Mouse (Mus musculus) hindbrain, embryonic 14.5 days (tissue): ENCODE measurements around the gene Arhgef11. TPM values are rescaled to one million over a fixed set of nuclear protein-coding genes. Genes with fewer than 3 reads are reported as not detected.

Source experiments
- ATAC-seq: fragments of 200-750 bp; cut with Nextera tagmentation; 2 replicates; pipeline ENCODE4 v1.8.0; 2017; ENCODE audit warnings: moderate number of reproducible peaks, mild to moderate bottlenecking, moderate TSS enrichment, moderate library complexity; ENCODE audit not compliant: low FRiP score
- DNase-seq: peaks from one replicate; pipeline ENCODE4 v3.0.0-alpha.2; 2015; ENCODE audit warnings: low spot score
- H3K27ac ChIP-seq: fragments of 300-500 bp; sonication (generic); 2 replicates; pipeline ENCODE4 v1.5.1; 2014; ENCODE audit warnings: mild to moderate bottlenecking, moderate library complexity
- H3K27me3 ChIP-seq: fragments of 300-500 bp; sonication (generic); 2 replicates; pipeline ENCODE4 v1.6.1; 2014; ENCODE audit warnings: mild to moderate bottlenecking, low read length, mixed read lengths; ENCODE audit not compliant: control insufficient read depth, insufficient read depth
- H3K36me3 ChIP-seq: fragments of 300-500 bp; sonication (generic); replicated peaks from 2 replicates; pipeline ENCODE4 v1.6.1; 2014; ENCODE audit not compliant: control insufficient read depth, insufficient read depth
- H3K4me1 ChIP-seq: fragments of 300-500 bp; sonication (generic); replicated peaks from 2 replicates; pipeline ENCODE4 v1.6.1; 2014; ENCODE audit warnings: antibody characterized with exemption, low read length, mixed read lengths; ENCODE audit not compliant: control insufficient read depth, insufficient read depth
- H3K4me2 ChIP-seq: fragments of 300-500 bp; sonication (generic); replicated peaks from 2 replicates; pipeline ENCODE4 v1.6.1; 2014; ENCODE audit warnings: mild to moderate bottlenecking, moderate library complexity
- H3K4me3 ChIP-seq: fragments of 300-500 bp; sonication (generic); replicated peaks from 2 replicates; pipeline ENCODE4 v1.5.1; 2014; ENCODE audit warnings: mild to moderate bottlenecking, low read length
- H3K9ac ChIP-seq: fragments of 300-500 bp; sonication (generic); 2 replicates; pipeline ENCODE4 v1.6.1; 2014
- H3K9me3 ChIP-seq: fragments of 300-500 bp; sonication (generic); 2 replicates; pipeline ENCODE4 v1.6.1; 2016; ENCODE audit warnings: low read length; ENCODE audit not compliant: control insufficient read depth
- WGBS: fragments of 180-500 bp; shearing (Covaris S2); extraction: QIAGEN DNeasy Blood & Tissue Kit; methylation state at CpG from one replicate; pipeline ENCODE4 v1.1.7; 2014; 5-methylcytosine and 5-hydroxymethylcytosine counted together
- polyA plus RNA-seq: library from polyadenylated mRNA; unstranded; fragments of >200 nt; fragmentation: Nextera tagmentation; extraction: Ambion mirVana; gene quantifications from 2 replicates; pipeline ENCODE4 v1.2.1, GENCODE M21; 2014

The Arhgef11 gene
- polyA plus RNA-seq, 1 experiment from 2014 or later: 27.0 TPM

GRCm38 (mm10) chr3:87649063-87649462 lies 31.7 kb downstream of the Arhgef11 start:
- Histone ChIP-seq H3K27ac (0 out of 2 replicates have a peak overlapping the region, but pooled peaks have one; percentile 2), H3K27me3 (no peaks in the 10 kb centered on the region), H3K36me3 (no peaks in the 10 kb centered on the region), H3K4me3 (no peak overlapping the region), H3K9me3 (no peaks in the 10 kb centered on the region), H3K4me1 (peaks cover under 1% of the 10 kb centered on the region; the same call in 1 of the 2 replicates), H3K4me2 (no peak overlapping the region), H3K9ac (no peak overlapping the region)
- no peak for DNase-seq
- ATAC-seq: no peak
- 92% methylated on average over 3 of the region's 3 CpGs for WGBS

DNA sequence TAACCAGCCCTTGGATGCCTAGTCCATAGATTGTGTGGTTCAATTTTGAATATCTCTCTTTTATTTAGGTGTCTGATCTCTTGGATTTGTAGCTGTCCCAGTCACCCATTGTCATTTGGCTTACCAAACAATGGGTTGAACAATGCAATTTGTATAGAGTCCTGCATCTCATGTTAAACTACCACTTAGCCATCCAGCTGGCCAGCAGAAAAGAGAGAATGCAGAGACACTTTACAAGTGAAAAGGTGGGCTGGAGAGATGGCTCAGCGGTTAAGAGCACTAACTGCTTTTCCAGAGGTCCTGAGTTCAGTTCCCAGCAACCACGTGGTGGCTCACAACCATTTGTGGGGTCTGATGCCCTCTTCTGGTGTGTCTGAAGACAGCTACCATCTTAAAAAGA lies 41.0 kb downstream of the Arhgef11 start:
- ATAC-seq: no peak
- H3K27ac ChIP-seq: no peak overlapping the region
- H3K4me3 ChIP-seq: no peak overlapping the region
- DNase-seq: no peak
- 0 out of 2 replicates have a peak, but pooled peaks cover 3% of the 10 kb centered on the region for H3K4me1 ChIP-seq
- no peak overlapping the region for H3K4me2 ChIP-seq
- H3K36me3 ChIP-seq: no peaks in the 10 kb centered on the region
- 57% methylated on average over 2 of the region's 2 CpGs for WGBS
- no peaks in the 10 kb centered on the region for H3K27me3 ChIP-seq
- H3K9ac ChIP-seq: no peak overlapping the region
- H3K9me3 ChIP-seq: no peaks in the 10 kb centered on the region

DNA sequence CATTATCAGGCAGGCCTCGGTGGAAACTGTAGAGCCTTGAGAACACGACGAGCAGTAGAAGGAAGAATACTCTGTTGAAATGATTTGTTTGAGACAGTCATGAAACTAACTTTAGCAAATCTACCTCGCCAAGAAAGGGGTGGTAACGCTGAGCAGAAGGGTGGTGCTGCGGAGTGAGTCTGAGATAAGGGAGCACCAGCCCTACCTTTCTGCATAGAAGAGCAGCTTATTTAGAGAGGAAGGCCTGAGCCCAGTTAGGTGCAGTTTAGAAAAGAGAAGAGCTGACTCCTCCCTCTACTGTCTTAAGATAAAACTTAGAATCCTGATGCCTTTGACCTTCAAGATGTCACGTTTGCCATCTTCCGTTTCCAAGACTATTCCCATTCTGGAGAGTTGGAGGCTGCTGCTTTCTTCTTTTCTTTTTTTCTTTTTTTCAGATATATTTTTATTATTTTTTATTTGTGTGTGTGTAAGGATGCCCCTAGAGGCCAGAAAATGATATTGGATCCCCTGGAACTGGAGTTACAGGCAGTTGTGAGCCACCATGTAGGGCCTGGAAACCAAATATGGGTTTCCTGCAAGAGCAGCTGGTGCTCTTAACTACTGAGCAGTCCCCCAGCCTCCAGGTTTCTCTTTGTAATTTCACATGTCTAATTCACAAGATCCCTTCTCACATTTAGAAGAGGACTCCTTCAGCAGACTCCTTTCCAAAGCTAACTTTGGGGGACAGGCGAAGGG lies 42.5 kb downstream of the Arhgef11 start:
- Histone ChIP-seq H3K27ac (no peak overlapping the region), H3K9me3 (no peaks in the 10 kb centered on the region), H3K9ac (no peak overlapping the region), H3K27me3 (no peaks in the 10 kb centered on the region), H3K36me3 (no peaks in the 10 kb centered on the region), H3K4me1 (0 out of 2 replicates have a peak, but pooled peaks cover 3% of the 10 kb centered on the region), H3K4me2 (no peak overlapping the region), H3K4me3 (no peak overlapping the region)
- ATAC-seq (no peak), DNase-seq (no peak)
- WGBS: 91% methylated on average over 9 of the region's 9 CpGs

DNA sequence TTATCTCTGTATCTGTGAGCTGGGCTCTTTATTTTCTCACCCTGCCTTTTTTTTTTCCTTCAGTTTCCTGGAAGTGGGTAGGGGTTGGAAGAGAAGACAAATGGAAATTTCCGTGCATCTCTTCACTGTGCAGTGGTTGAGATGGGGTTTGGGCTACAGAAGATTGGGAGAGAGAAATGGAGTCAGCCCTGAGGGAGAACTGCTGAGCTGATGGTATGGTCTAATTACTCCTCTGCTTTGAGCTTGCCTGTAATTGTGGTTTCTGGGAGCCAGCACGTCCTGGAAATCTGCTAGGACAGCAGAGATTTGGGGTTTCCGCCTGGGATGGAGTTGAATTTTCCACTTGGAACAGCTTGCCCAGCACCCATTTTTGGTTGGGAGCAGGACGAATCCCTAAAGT lies 43.1 kb downstream of the Arhgef11 start:
- H3K27ac ChIP-seq: no peak overlapping the region
- 81% methylated on average over 4 of the region's 4 CpGs for WGBS
- no peak for ATAC-seq

GRCm38 (mm10) chr3:87661291-87661690 lies 43.9 kb downstream of the Arhgef11 start:
- no peaks in the 10 kb centered on the region for H3K27me3 ChIP-seq
- no peak overlapping the region for H3K4me3 ChIP-seq
- 93% methylated on average over 1 of the region's 1 CpGs for WGBS
- no peak overlapping the region for H3K27ac ChIP-seq
- no peak overlapping the region for H3K4me2 ChIP-seq
- H3K36me3 ChIP-seq: no peaks in the 10 kb centered on the region; the same call in 1 of the 2 replicates
- no peaks in the 10 kb centered on the region for H3K9me3 ChIP-seq
- H3K4me1 ChIP-seq: 0 out of 2 replicates have a peak, but pooled peaks cover 3% of the 10 kb centered on the region
- ATAC-seq: no peak
- H3K9ac ChIP-seq: no peak overlapping the region
- DNase-seq: no peak

More for the DNA sequence above, 43.1 kb downstream of the Arhgef11 start:
- Histone ChIP-seq H3K9ac (no peak overlapping the region), H3K4me2 (no peak overlapping the region), H3K4me1 (0 out of 2 replicates have a peak, but pooled peaks cover 3% of the 10 kb centered on the region), H3K4me3 (no peak overlapping the region), H3K27me3 (no peaks in the 10 kb centered on the region), H3K9me3 (no peaks in the 10 kb centered on the region), H3K36me3 (no peaks in the 10 kb centered on the region; the same call in 1 of the 2 replicates)
- no peak for DNase-seq

DNA sequence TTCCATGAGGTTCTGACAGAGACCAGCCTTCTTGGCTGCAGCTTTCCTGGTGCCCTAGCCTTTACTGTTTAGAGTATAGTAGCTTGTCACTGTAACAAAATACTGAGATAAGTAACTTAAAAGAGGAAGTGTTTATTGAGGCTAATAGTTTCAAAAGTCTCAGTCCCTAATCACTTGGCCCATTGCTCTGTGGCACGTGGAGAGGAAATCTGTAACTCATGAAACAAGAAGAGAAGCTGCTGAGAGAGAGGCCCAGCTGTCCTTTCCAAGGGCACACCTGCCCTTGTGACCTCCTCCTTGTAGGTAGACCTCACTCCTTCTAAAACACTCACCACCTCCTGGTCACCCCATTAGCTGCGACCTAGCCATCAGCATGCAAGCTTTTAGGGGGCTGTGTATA lies 101.2 kb downstream of the Arhgef11 start:
- DNase-seq: no peak
- no peak overlapping the region for H3K4me3 ChIP-seq
- peaks cover 94% of the 10 kb centered on the region for H3K36me3 ChIP-seq
- H3K4me1 ChIP-seq: no peaks in the 10 kb centered on the region
- H3K27me3 ChIP-seq: no peaks in the 10 kb centered on the region
- no peak overlapping the region for H3K27ac ChIP-seq
- no peaks in the 10 kb centered on the region for H3K9me3 ChIP-seq
- H3K4me2 ChIP-seq: no peak overlapping the region
- no peak overlapping the region for H3K9ac ChIP-seq
- WGBS: 88% methylated on average over 2 of the region's 2 CpGs
- no peak for ATAC-seq

DNA sequence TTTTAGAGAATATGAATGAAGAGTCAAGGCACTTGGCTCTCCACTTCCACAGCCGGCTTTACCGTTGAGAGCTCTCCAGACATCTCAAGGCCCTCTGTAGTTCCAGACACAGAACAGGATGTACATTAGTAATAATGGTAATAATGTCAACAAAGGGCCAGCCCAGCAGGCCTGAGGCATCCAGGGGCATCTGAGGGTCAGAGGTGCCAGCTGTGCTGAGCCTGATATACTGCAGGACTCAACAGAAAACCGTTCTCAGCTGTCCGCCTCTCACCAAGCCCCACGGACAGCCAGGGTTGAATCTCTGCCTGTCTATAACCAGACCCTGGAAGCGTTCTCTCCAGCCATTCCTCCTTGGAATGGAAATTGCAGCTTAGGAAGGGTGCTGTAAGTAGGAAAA lies 107.2 kb downstream of the Arhgef11 start:
- H3K27ac ChIP-seq: no peak overlapping the region
- WGBS: 85% methylated on average over 6 of the region's 6 CpGs
- DNase-seq (no peak), ATAC-seq (no peak)
- peaks cover 93% of the 10 kb centered on the region for H3K36me3 ChIP-seq
- H3K4me1 ChIP-seq: no peaks in the 10 kb centered on the region
- H3K4me3 ChIP-seq: no peak overlapping the region
- H3K4me2 ChIP-seq: no peak overlapping the region
- H3K9ac ChIP-seq: no peak overlapping the region
- no peaks in the 10 kb centered on the region for H3K27me3 ChIP-seq
- no peaks in the 10 kb centered on the region for H3K9me3 ChIP-seq

DNA sequence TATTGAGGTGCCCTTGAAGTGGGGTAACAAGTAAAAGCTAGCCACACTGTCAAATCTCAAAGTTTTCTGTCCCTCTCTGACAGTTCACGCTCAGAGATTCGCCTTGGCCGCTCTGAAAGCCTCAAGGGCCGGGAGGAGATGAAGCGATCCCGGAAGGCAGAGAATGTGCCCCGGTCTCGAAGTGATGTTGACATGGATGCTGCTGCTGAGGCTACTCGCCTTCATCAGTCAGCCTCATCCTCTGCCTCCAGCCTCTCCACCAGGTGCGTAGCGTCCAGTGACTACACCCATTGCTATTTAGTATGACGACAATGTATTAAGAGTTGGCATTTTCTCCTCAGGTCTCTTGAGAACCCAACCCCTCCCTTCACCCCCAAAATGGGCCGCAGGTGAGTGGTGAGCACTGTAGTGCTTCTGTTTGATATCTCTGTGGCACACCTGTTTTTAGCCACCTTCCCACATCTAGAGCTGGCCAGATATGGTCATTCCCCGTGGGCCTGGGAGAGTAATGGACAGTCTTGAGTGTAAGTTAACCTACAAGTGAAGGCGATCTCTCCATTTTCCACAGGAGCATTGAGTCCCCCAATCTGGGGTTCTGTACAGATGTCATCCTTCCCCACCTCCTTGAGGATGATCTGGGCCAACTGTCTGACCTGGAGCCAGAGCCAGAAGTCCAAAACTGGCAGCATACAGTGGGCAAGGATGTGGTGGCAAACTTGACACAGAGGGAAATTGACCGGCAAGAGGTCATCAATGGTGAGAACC lies 108.2 kb downstream of the Arhgef11 start:
- WGBS: 98% methylated on average over 16 of the region's 16 CpGs
- no peak for ATAC-seq
- no peaks in the 10 kb centered on the region for H3K9me3 ChIP-seq
- H3K4me1 ChIP-seq: no peaks in the 10 kb centered on the region
- peaks cover 98% of the 10 kb centered on the region for H3K36me3 ChIP-seq
- no peak overlapping the region for H3K27ac ChIP-seq
- no peak overlapping the region for H3K4me3 ChIP-seq
- H3K4me2 ChIP-seq: no peak overlapping the region
- H3K9ac ChIP-seq: no peak overlapping the region
- no peak for DNase-seq
- no peaks in the 10 kb centered on the region for H3K27me3 ChIP-seq

GRCm38 (mm10) chr3:87726191-87726590 lies 108.8 kb downstream of the Arhgef11 start:
- H3K27ac ChIP-seq: no peak overlapping the region
- WGBS: 94% methylated on average over 7 of the region's 7 CpGs
- no peak for DNase-seq
- peaks cover 98% of the 10 kb centered on the region for H3K36me3 ChIP-seq
- no peak overlapping the region for H3K4me2 ChIP-seq
- no peaks in the 10 kb centered on the region for H3K4me1 ChIP-seq
- H3K4me3 ChIP-seq: no peak overlapping the region
- ATAC-seq: no peak
- H3K9ac ChIP-seq: no peak overlapping the region
- H3K9me3 ChIP-seq: no peaks in the 10 kb centered on the region
- H3K27me3 ChIP-seq: no peaks in the 10 kb centered on the region
